Mouse (Mus musculus) lung, embryonic 16.5 days (tissue): ENCODE results near the gene Sult5a1. TPM values are rescaled to one million over a fixed set of nuclear protein-coding genes. Genes with fewer than 3 reads are reported as not detected.
"Not testable (repeated sequence)": the region's sequence is repeated elsewhere in the genome, so short reads cannot be mapped to it uniquely, and the experiment has no call there.

Experiments
- ATAC-seq: fragments of 200-750 bp; cut with Nextera tagmentation; 2 replicates; pipeline ENCODE4 v1.8.0; 2017; ENCODE audit warnings: low read depth, mild to moderate bottlenecking, moderate library complexity
- H3K27ac ChIP-seq: fragments of 300-500 bp; sonication (generic); 2 replicates; pipeline ENCODE4 v1.5.1; 2014; ENCODE audit warnings: mild to moderate bottlenecking, control low read depth, low read length
- H3K27me3 ChIP-seq: fragments of 300-500 bp; sonication (generic); 2 replicates; pipeline ENCODE4 v1.6.1; 2014; ENCODE audit warnings: low read depth, low read length, mixed read lengths; ENCODE audit not compliant: control insufficient read depth, insufficient read depth
- H3K36me3 ChIP-seq: fragments of 300-500 bp; sonication (generic); 2 replicates; pipeline ENCODE4 v1.6.1; 2014; ENCODE audit warnings: low read length; ENCODE audit not compliant: control insufficient read depth, insufficient read depth
- H3K4me1 ChIP-seq: fragments of 300-500 bp; sonication (generic); replicated peaks from 2 replicates; pipeline ENCODE4 v1.6.1; 2014; ENCODE audit warnings: low read length, mixed read lengths; ENCODE audit not compliant: control insufficient read depth, insufficient read depth
- H3K4me2 ChIP-seq: fragments of 300-500 bp; sonication (generic); 2 replicates; pipeline ENCODE4 v1.6.1; 2014; ENCODE audit warnings: low read depth, low read length, control low read depth
- H3K4me3 ChIP-seq: fragments of 300-500 bp; sonication (generic); 2 replicates; pipeline ENCODE4 v1.5.1; 2014; ENCODE audit warnings: mild to moderate bottlenecking, low read length, control low read depth
- H3K9ac ChIP-seq: fragments of 300-500 bp; sonication (generic); 2 replicates; pipeline ENCODE4 v1.6.1; 2014; ENCODE audit warnings: low read length, control low read depth
- H3K9me3 ChIP-seq: fragments of 300-500 bp; sonication (generic); 2 replicates; pipeline ENCODE4 v1.6.1; 2016; ENCODE audit warnings: low read length; ENCODE audit not compliant: control insufficient read depth
- WGBS: fragments of 180-500 bp; shearing (Covaris S2); extraction: QIAGEN DNeasy Blood & Tissue Kit; methylation state at CpG from one replicate; pipeline ENCODE4 v1.1.7; 2014; 5-methylcytosine and 5-hydroxymethylcytosine counted together
- polyA plus RNA-seq: library from polyadenylated mRNA; unstranded; fragments of >200 nt; fragmentation: Nextera tagmentation; extraction: Ambion mirVana; gene quantifications from 2 replicates; pipeline ENCODE4 v1.2.1, GENCODE M21; 2015

Sult5a1 gene
- polyA plus RNA-seq = 21.2 and 24.7 TPM in 2 replicates

DNA sequence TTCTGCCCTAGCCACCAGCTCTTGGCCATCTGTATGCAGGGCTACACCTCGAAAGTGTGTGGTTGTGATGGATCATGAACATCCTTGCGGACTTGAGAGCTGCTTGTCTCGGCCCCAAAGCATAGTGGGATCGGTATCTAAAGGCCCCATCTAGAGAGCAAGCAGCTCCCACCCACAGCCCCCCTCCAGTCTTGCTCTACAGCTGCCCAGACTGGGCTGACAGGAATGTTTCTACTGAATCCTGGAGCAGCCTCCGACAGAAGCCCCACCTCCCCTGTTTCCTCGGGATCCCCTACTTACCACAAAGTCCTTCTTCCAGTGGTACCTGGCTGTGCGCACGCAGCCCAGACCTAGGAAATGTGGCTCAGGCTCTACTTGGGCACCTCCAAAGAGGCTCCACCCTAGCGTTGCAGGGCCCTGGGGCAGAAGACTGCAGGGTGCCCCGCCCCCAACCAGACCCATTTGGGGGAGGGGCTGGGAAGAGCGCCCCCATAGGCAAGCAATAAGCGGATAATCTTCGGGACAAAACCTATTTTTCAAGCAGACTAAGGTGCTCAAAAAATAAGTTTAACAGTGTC is at the start of gene Sult5a1:
TSS of gene Sult5a1 (minus strand) at position 428 of the 578 bp plus-strand sequence.
- Histone ChIP-seq H3K36me3 (no peaks in the 10 kb centered on the region), H3K4me1 (peaks cover 16% of the 10 kb centered on the region; the same call in 1 of the 2 replicates), H3K27ac (no peak within 1 kb of the TSS), H3K27me3 (no peaks in the 10 kb centered on the region), H3K4me2 (peak within 1 kb of the TSS; percentile 47), H3K9me3 (no peaks in the 10 kb centered on the region), H3K9ac (peak within 1 kb of the TSS; percentile 50), H3K4me3 (peak within 1 kb of the TSS; percentile 34)
- 17% methylated on average over 13 of the region's 13 CpGs for WGBS
- peak; percentile 71 for ATAC-seq

DNA sequence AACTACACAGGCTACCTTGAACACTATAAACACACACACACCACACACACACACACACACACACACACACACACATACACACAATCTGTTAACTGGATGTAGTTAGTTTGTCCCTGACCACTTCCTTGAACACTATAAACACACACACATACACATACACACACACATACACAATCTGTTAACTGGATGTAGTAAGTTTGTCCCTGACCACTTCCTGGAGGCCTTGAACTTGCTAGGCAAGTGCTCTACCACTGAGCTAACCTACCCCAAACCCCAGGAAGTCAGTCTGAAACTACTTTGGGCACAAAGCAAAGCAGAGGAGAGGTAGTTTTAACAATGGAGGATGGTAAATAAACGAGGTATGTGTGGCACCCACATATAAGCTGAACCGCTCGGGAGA is 45.5 kb upstream of the Sult5a1 start:
- H3K9me3 ChIP-seq = no peaks in the 10 kb centered on the region
- 79% methylated on average over 3 of the region's 3 CpGs for WGBS
- ATAC-seq = no peak
- H3K4me2 ChIP-seq = no peak overlapping the region
- H3K4me3 ChIP-seq = no peak overlapping the region
- no peak overlapping the region for H3K9ac ChIP-seq
- H3K27ac ChIP-seq = no peak overlapping the region
- peaks cover 22% of the 10 kb centered on the region for H3K36me3 ChIP-seq
- H3K27me3 ChIP-seq = no peaks in the 10 kb centered on the region
- 0 out of 2 replicates have a peak, but pooled peaks cover 4% of the 10 kb centered on the region for H3K4me1 ChIP-seq

DNA sequence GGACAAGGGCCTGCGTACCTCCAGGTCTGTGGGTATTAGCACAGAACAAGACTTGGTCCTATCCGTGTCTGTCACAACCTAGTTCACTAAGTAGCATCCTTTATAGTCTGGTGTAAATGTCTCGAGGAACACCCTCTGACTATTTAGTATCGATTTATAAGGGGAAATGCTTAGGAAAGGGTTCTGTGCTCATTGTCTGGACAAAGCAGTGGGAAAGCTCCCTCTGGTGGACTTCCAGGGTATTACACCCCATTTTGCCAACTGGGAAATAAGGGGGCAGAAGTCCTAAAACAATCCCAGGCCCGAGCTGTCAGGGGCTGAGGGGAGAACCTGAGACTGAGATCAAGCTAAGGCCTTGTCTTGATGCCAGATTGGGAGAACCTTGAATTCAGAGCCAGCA is 44.2 kb upstream of the Sult5a1 start:
- no peak for ATAC-seq
- WGBS = 25% methylated on average over 5 of the region's 5 CpGs

DNA sequence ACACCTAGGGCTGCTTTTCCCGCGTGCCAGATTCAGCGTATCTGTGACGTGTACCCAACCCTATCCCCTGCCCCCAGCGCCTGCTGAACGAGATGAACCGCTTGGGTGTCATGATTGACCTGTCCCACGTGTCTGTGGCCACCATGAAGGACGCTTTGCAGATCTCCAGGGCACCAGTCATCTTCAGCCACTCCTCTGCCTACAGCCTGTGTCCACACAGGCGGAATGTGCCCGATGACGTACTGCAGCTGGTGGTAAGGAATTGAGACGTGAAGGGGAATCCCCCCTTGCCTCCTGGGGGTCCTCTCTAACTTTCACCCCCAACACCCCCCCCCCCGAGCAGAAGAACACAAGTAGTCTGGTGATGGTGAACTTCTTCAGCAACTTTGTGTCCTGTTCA is 41.7 kb upstream of the Sult5a1 start:
- no peak overlapping the region for H3K4me3 ChIP-seq
- ATAC-seq = peak; percentile 64
- peaks cover 7% of the 10 kb centered on the region for H3K36me3 ChIP-seq
- no peak overlapping the region for H3K9ac ChIP-seq
- no peaks in the 10 kb centered on the region for H3K27me3 ChIP-seq
- H3K4me2 ChIP-seq = no peak overlapping the region
- H3K9me3 ChIP-seq = no peaks in the 10 kb centered on the region
- 0 out of 2 replicates have a peak, but pooled peaks cover 4% of the 10 kb centered on the region for H3K4me1 ChIP-seq
- no peak overlapping the region for H3K27ac ChIP-seq
- 34% methylated on average over 14 of the region's 14 CpGs for WGBS

More for the DNA sequence above, 44.2 kb upstream of the Sult5a1 start:
- Histone ChIP-seq H3K27ac (no peak overlapping the region), H3K27me3 (no peaks in the 10 kb centered on the region), H3K4me3 (no peak overlapping the region), H3K9ac (no peak overlapping the region), H3K9me3 (no peaks in the 10 kb centered on the region), H3K4me2 (no peak overlapping the region), H3K4me1 (0 out of 2 replicates have a peak, but pooled peaks cover 4% of the 10 kb centered on the region), H3K36me3 (peaks cover 18% of the 10 kb centered on the region)

DNA sequence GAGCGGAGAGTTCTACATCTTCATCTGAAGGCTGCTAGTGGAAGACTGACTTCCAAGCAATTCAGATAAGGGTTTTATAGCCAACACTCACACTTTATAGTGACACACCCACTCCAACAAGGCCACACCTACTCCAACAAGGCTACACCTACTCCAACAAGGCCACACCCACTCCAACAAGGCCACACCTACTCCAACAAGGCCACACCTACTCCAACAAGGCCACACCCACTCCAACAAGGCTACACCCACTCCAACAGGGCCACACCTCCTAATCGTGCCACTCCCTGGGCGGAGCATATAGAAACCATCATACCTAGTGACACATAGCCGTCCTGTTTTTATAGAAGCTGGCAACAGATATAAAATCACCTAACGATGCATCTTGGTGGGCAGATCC is 38.9 kb upstream of the Sult5a1 start:
- not testable (repeated sequence) for H3K4me3 ChIP-seq, H3K9me3 ChIP-seq, H3K4me1 ChIP-seq, H3K36me3 ChIP-seq, ATAC-seq, H3K27me3 ChIP-seq, H3K4me2 ChIP-seq, H3K27ac ChIP-seq, H3K9ac ChIP-seq
- WGBS = 77% methylated on average over 5 of the region's 5 CpGs

DNA sequence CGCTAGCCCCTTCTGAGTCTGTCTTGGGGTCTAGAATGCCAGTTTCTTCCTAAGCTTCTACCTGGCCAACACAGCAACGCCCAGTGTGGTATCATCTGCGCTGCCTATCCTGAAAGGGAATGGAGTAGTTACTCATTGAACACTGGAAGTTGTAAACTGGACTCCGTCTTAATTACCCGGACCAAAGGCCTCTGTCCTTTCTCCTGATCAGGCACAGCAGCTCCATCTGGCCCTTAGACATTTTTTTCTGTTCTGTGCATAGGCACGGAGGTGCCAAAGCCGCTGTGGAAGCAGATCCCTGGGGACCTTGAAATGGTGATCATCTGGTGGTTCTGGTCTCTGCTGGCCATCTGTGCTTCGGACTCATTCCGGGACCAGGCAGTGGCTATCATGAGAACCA is 35.7 kb upstream of the Sult5a1 start:
- Histone ChIP-seq H3K4me2 (no peak overlapping the region), H3K4me3 (no peak overlapping the region), H3K27me3 (no peaks in the 10 kb centered on the region), H3K36me3 (no peaks in the 10 kb centered on the region), H3K4me1 (peaks cover 8% of the 10 kb centered on the region), H3K27ac (no peak overlapping the region), H3K9me3 (no peaks in the 10 kb centered on the region), H3K9ac (no peak overlapping the region)
- no peak for ATAC-seq
- 87% methylated on average over 9 of the region's 9 CpGs for WGBS

DNA sequence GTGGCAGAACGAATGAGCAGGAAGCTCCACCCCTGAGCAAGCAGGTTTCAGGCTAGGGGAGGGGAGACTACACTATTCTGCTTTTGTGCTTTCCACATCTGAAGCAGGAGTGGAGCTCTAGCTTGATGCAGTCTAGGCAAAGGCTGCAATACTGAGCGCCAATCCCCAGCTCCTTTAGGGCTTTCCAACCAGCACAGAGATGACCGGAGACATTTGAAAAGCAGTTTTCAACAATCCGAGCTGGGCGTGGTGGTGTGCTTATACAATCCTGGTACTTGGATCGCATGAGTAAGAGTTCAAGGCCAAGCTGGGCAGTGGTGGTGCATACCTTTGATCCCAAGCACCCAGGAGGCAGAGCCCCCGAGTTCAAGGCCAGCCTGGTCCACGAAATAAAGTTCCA is 33.8 kb upstream of the Sult5a1 start:
- Histone ChIP-seq H3K4me2 (no peak overlapping the region), H3K36me3 (no peaks in the 10 kb centered on the region), H3K27me3 (no peaks in the 10 kb centered on the region), H3K4me3 (no peak overlapping the region), H3K27ac (no peak overlapping the region), H3K9ac (no peak overlapping the region), H3K4me1 (peaks cover 11% of the 10 kb centered on the region), H3K9me3 (no peaks in the 10 kb centered on the region)
- no peak for ATAC-seq
- WGBS = 50% methylated on average over 7 of the region's 8 CpGs

DNA sequence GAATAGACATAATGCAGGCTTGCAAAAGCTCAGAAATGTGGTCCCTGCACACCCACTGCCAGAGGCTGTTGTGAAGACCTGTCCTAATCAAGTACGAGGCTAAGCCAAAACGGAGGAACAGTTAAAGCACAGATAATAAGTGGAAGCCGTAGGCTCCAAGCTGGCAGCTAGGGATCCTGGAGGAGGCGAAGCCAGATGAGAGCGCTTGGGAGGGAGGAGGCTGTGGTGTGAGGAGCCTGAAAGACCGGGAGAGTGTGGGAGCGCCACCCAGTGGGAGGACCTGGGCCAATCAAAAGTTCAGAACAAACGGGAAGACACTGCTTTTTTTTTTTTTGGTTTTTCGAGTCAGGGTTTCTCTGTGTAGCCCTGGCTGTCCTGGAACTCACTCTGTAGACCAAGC is 32.6 kb upstream of the Sult5a1 start:
- no peaks in the 10 kb centered on the region for H3K36me3 ChIP-seq
- H3K27me3 ChIP-seq = no peaks in the 10 kb centered on the region
- 0 out of 2 replicates have a peak overlapping the region, but pooled peaks have one; percentile 11 for H3K9ac ChIP-seq
- peak; percentile 61; the same call in 1 of the 2 replicates for ATAC-seq
- H3K27ac ChIP-seq = no peak overlapping the region
- peak overlapping the region; percentile 32; the same call in 1 of the 2 replicates for H3K4me2 ChIP-seq
- H3K9me3 ChIP-seq = no peaks in the 10 kb centered on the region
- H3K4me3 ChIP-seq = no peak overlapping the region
- peaks cover 21% of the 10 kb centered on the region for H3K4me1 ChIP-seq
- WGBS = 2% methylated on average over 9 of the region's 9 CpGs

DNA sequence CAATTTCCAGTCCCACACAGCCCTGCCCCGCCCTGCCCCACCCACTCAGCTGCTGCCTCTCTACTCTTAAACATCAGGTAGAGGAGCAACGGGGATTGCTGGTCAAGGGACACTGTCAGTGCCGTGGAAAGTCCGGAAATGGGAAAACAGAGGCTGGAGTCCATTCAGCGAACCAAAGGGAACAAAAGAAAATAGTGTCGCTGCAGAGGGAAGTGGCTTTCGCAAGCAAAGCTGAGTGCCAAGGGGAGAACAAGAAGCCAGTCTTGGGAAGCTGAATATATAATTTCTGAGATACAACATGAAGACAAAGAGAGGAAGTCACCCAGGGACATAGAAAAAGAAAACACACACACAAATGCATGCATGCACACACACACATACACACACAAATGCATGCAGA is 30.7 kb upstream of the Sult5a1 start:
- Histone ChIP-seq H3K4me3 (no peak overlapping the region), H3K9ac (no peak overlapping the region), H3K4me1 (peaks cover 26% of the 10 kb centered on the region), H3K27me3 (no peaks in the 10 kb centered on the region), H3K4me2 (no peak overlapping the region), H3K9me3 (no peaks in the 10 kb centered on the region), H3K36me3 (no peaks in the 10 kb centered on the region), H3K27ac (no peak overlapping the region; the same call in 1 of the 2 replicates)
- ATAC-seq = no peak
- 57% methylated on average over 7 of the region's 7 CpGs for WGBS
